Mouse (Mus musculus): ENCODE data around the gene Myl3. TPM values are rescaled to one million over a fixed set of nuclear protein-coding genes. Genes with fewer than 3 reads are reported as not detected.
A peak's percentile ranks its signal among the peaks of the same experiment; 100 is the strongest.

Gene Myl3
- polyA plus RNA-seq, 1 experiment from 2014 or later: 0.72 TPM

GRCm38 (mm10) chr9:110706784-110707183 lies 34.9 kb upstream of the Myl3 start:
- H3K9me3 ChIP-seq (ENCODE audit: control insufficient read depth, low read depth, low read length): no peaks in the 10 kb centered on the region
- H3K9ac ChIP-seq (replicated peaks; ENCODE audit: low read depth, low read length): no peak overlapping the region
- 84% methylated on average over 5 of the region's 5 CpGs for WGBS
- no peaks in the 10 kb centered on the region for H3K4me1 ChIP-seq (ENCODE audit: control insufficient read depth, insufficient read depth, low read length)
- no peaks in the 10 kb centered on the region for H3K27me3 ChIP-seq (ENCODE audit: control insufficient read depth, insufficient read depth, low read length)
- H3K27ac ChIP-seq (ENCODE audit: low read length): no peak overlapping the region
- H3K4me2 ChIP-seq (replicated peaks; ENCODE audit: low read depth, low read length): no peak overlapping the region
- ATAC-seq (ENCODE audit: insufficient number of reproducible peaks, insufficient read depth, low FRiP score, low read depth): no peak
- H3K4me3 ChIP-seq (ENCODE audit: low read depth, low read length): no peak overlapping the region
- H3K36me3 ChIP-seq (ENCODE audit: control insufficient read depth, insufficient read depth, low read length): peaks cover 6% of the 10 kb centered on the region

GRCm38 (mm10) chr9:110709640-110710258 lies 31.9 kb upstream of the Myl3 start:
- Histone ChIP-seq H3K4me2 (replicated peaks; ENCODE audit: low read depth, low read length) (no peak overlapping the region; the same call in 1 of the 2 replicates), H3K9ac (replicated peaks; ENCODE audit: low read depth, low read length) (no peak overlapping the region), H3K4me3 (ENCODE audit: low read depth, low read length) (no peak overlapping the region), H3K4me1 (ENCODE audit: control insufficient read depth, insufficient read depth, low read length) (no peaks in the 10 kb centered on the region), H3K27me3 (ENCODE audit: control insufficient read depth, insufficient read depth, low read length) (no peaks in the 10 kb centered on the region), H3K27ac (ENCODE audit: low read length) (no peak overlapping the region; the same call in 1 of the 2 replicates), H3K36me3 (ENCODE audit: control insufficient read depth, insufficient read depth, low read length) (peaks cover 8% of the 10 kb centered on the region), H3K9me3 (ENCODE audit: control insufficient read depth, low read depth, low read length) (no peaks in the 10 kb centered on the region)
- ATAC-seq (ENCODE audit: insufficient number of reproducible peaks, insufficient read depth, low FRiP score, low read depth): peak; percentile 79
- WGBS: 37% methylated on average over 5 of the region's 5 CpGs

- Histone ChIP-seq H3K9ac (replicated peaks; ENCODE audit: low read depth, low read length) (no peak overlapping the region), H3K4me2 (replicated peaks; ENCODE audit: low read depth, low read length) (no peak overlapping the region), H3K4me3 (ENCODE audit: low read depth, low read length) (no peak overlapping the region), H3K36me3 (ENCODE audit: control insufficient read depth, insufficient read depth, low read length) (peaks cover 11% of the 10 kb centered on the region), H3K9me3 (ENCODE audit: control insufficient read depth, low read depth, low read length) (no peaks in the 10 kb centered on the region), H3K27me3 (ENCODE audit: control insufficient read depth, insufficient read depth, low read length) (no peaks in the 10 kb centered on the region), H3K27ac (ENCODE audit: low read length) (no peak overlapping the region), H3K4me1 (ENCODE audit: control insufficient read depth, insufficient read depth, low read length) (no peaks in the 10 kb centered on the region)
- whole genome bisulfite sequencing: 96% methylated on average over 1 of the region's 1 CpGs
- no peak for ATAC-seq (ENCODE audit: insufficient number of reproducible peaks, insufficient read depth, low FRiP score, low read depth)
Measured at GRCm38 (mm10) chr9:110711532-110711931, 30.1 kb upstream of the Myl3 start.

- no peak overlapping the region for H3K4me2 ChIP-seq (replicated peaks; ENCODE audit: low read depth, low read length)
- WGBS: 91% methylated on average over 6 of the region's 6 CpGs
- H3K4me3 ChIP-seq (ENCODE audit: low read depth, low read length): no peak overlapping the region
- no peaks in the 10 kb centered on the region for H3K4me1 ChIP-seq (ENCODE audit: control insufficient read depth, insufficient read depth, low read length)
- H3K9me3 ChIP-seq (ENCODE audit: control insufficient read depth, low read depth, low read length): no peaks in the 10 kb centered on the region
- H3K36me3 ChIP-seq (ENCODE audit: control insufficient read depth, insufficient read depth, low read length): peaks cover 8% of the 10 kb centered on the region
- no peak overlapping the region for H3K27ac ChIP-seq (ENCODE audit: low read length)
- no peaks in the 10 kb centered on the region for H3K27me3 ChIP-seq (ENCODE audit: control insufficient read depth, insufficient read depth, low read length)
- no peak overlapping the region for H3K9ac ChIP-seq (replicated peaks; ENCODE audit: low read depth, low read length)
- ATAC-seq (ENCODE audit: insufficient number of reproducible peaks, insufficient read depth, low FRiP score, low read depth): no peak
Measured at GRCm38 (mm10) chr9:110711996-110712395, 29.7 kb upstream of the Myl3 start.

GRCm38 (mm10) chr9:110712545-110712944 lies 29.1 kb upstream of the Myl3 start:
- Histone ChIP-seq H3K36me3 (ENCODE audit: control insufficient read depth, insufficient read depth, low read length) (peaks cover 8% of the 10 kb centered on the region; the same call in 1 of the 2 replicates), H3K9ac (replicated peaks; ENCODE audit: low read depth, low read length) (no peak overlapping the region), H3K4me2 (replicated peaks; ENCODE audit: low read depth, low read length) (no peak overlapping the region), H3K9me3 (ENCODE audit: control insufficient read depth, low read depth, low read length) (no peaks in the 10 kb centered on the region), H3K27me3 (ENCODE audit: control insufficient read depth, insufficient read depth, low read length) (no peaks in the 10 kb centered on the region), H3K4me3 (ENCODE audit: low read depth, low read length) (no peak overlapping the region), H3K4me1 (ENCODE audit: control insufficient read depth, insufficient read depth, low read length) (no peaks in the 10 kb centered on the region), H3K27ac (ENCODE audit: low read length) (no peak overlapping the region)
- no peak for ATAC-seq (ENCODE audit: insufficient number of reproducible peaks, insufficient read depth, low FRiP score, low read depth)
- WGBS: 77% methylated on average over 4 of the region's 4 CpGs

GRCm38 (mm10) chr9:110713389-110713788 lies 28.3 kb upstream of the Myl3 start:
- Histone ChIP-seq H3K9ac (replicated peaks; ENCODE audit: low read depth, low read length) (no peak overlapping the region), H3K27me3 (ENCODE audit: control insufficient read depth, insufficient read depth, low read length) (no peaks in the 10 kb centered on the region), H3K4me1 (ENCODE audit: control insufficient read depth, insufficient read depth, low read length) (no peaks in the 10 kb centered on the region), H3K4me3 (ENCODE audit: low read depth, low read length) (no peak overlapping the region), H3K36me3 (ENCODE audit: control insufficient read depth, insufficient read depth, low read length) (peaks cover 8% of the 10 kb centered on the region; the same call in 1 of the 2 replicates), H3K4me2 (replicated peaks; ENCODE audit: low read depth, low read length) (no peak overlapping the region), H3K9me3 (ENCODE audit: control insufficient read depth, low read depth, low read length) (no peaks in the 10 kb centered on the region), H3K27ac (ENCODE audit: low read length) (no peak overlapping the region)
- 51% methylated on average over 1 of the region's 1 CpGs for WGBS
- no peak for ATAC-seq (ENCODE audit: insufficient number of reproducible peaks, insufficient read depth, low FRiP score, low read depth)

GRCm38 (mm10) chr9:110715426-110715825 lies 26.2 kb upstream of the Myl3 start:
- no peaks in the 10 kb centered on the region for H3K27me3 ChIP-seq (ENCODE audit: control insufficient read depth, insufficient read depth, low read length)
- no peak overlapping the region for H3K4me2 ChIP-seq (replicated peaks; ENCODE audit: low read depth, low read length)
- no peaks in the 10 kb centered on the region for H3K4me1 ChIP-seq (ENCODE audit: control insufficient read depth, insufficient read depth, low read length)
- no peak overlapping the region for H3K27ac ChIP-seq (ENCODE audit: low read length)
- H3K36me3 ChIP-seq (ENCODE audit: control insufficient read depth, insufficient read depth, low read length): peaks cover 8% of the 10 kb centered on the region; the same call in 1 of the 2 replicates
- 56% methylated on average over 1 of the region's 1 CpGs for WGBS
- no peak overlapping the region for H3K9ac ChIP-seq (replicated peaks; ENCODE audit: low read depth, low read length)
- no peak overlapping the region for H3K4me3 ChIP-seq (ENCODE audit: low read depth, low read length)
- H3K9me3 ChIP-seq (ENCODE audit: control insufficient read depth, low read depth, low read length): no peaks in the 10 kb centered on the region
- no peak for ATAC-seq (ENCODE audit: insufficient number of reproducible peaks, insufficient read depth, low FRiP score, low read depth)

GRCm38 (mm10) chr9:110716775-110717174 lies 24.9 kb upstream of the Myl3 start:
- H3K4me2 ChIP-seq (replicated peaks; ENCODE audit: low read depth, low read length): no peak overlapping the region
- 31% methylated on average over 4 of the region's 4 CpGs for WGBS
- H3K9ac ChIP-seq (replicated peaks; ENCODE audit: low read depth, low read length): no peak overlapping the region
- H3K9me3 ChIP-seq (ENCODE audit: control insufficient read depth, low read depth, low read length): no peaks in the 10 kb centered on the region
- no peaks in the 10 kb centered on the region for H3K4me1 ChIP-seq (ENCODE audit: control insufficient read depth, insufficient read depth, low read length)
- no peak overlapping the region for H3K4me3 ChIP-seq (ENCODE audit: low read depth, low read length)
- H3K36me3 ChIP-seq (ENCODE audit: control insufficient read depth, insufficient read depth, low read length): peaks cover 6% of the 10 kb centered on the region; the same call in 1 of the 2 replicates
- peak; percentile 54; the same call in 1 of the 2 replicates for ATAC-seq (ENCODE audit: insufficient number of reproducible peaks, insufficient read depth, low FRiP score, low read depth)
- no peak overlapping the region for H3K27ac ChIP-seq (ENCODE audit: low read length)
- no peaks in the 10 kb centered on the region for H3K27me3 ChIP-seq (ENCODE audit: control insufficient read depth, insufficient read depth, low read length)

- Histone ChIP-seq H3K27ac (ENCODE audit: low read length) (no peak overlapping the region), H3K4me3 (ENCODE audit: low read depth, low read length) (no peak overlapping the region), H3K9me3 (ENCODE audit: control insufficient read depth, low read depth, low read length) (no peaks in the 10 kb centered on the region), H3K9ac (replicated peaks; ENCODE audit: low read depth, low read length) (no peak overlapping the region), H3K27me3 (ENCODE audit: control insufficient read depth, insufficient read depth, low read length) (no peaks in the 10 kb centered on the region), H3K4me1 (ENCODE audit: control insufficient read depth, insufficient read depth, low read length) (no peaks in the 10 kb centered on the region), H3K4me2 (replicated peaks; ENCODE audit: low read depth, low read length) (no peak overlapping the region), H3K36me3 (ENCODE audit: control insufficient read depth, insufficient read depth, low read length) (peaks cover 3% of the 10 kb centered on the region; the same call in 1 of the 2 replicates)
- WGBS: 92% methylated on average over 6 of the region's 6 CpGs
- ATAC-seq (ENCODE audit: insufficient number of reproducible peaks, insufficient read depth, low FRiP score, low read depth): no peak
Measured at GRCm38 (mm10) chr9:110718071-110718470, 23.6 kb upstream of the Myl3 start.
